Mouse (Mus musculus) stomach, postnatal 0 days (tissue): ENCODE measurements around the gene Tlr7. TPM values are rescaled to one million over a fixed set of nuclear protein-coding genes. Genes with fewer than 3 reads are reported as not detected.

Experiments used
- ATAC-seq: fragments of 200-750 bp; cut with Nextera tagmentation; 2 replicates; pipeline ENCODE4 v1.8.0; 2017; ENCODE audit not compliant: low FRiP score, low TSS enrichment
- DNase-seq: peaks from one replicate; pipeline ENCODE4 v3.0.0-alpha.2; 2016; ENCODE audit warnings: low spot score
- H3K27ac ChIP-seq: fragments of 300-500 bp; sonication (generic); replicated peaks from 2 replicates; pipeline ENCODE4 v1.5.1; 2014; ENCODE audit warnings: mild to moderate bottlenecking, control low read depth
- H3K27me3 ChIP-seq: fragments of 300-500 bp; sonication (generic); 2 replicates; pipeline ENCODE4 v1.6.1; 2014; ENCODE audit warnings: low read length; ENCODE audit not compliant: control insufficient read depth, insufficient read depth
- H3K36me3 ChIP-seq: fragments of 300-500 bp; sonication (generic); 2 replicates; pipeline ENCODE4 v1.6.1; 2014; ENCODE audit warnings: low read length, mixed read lengths; ENCODE audit not compliant: control insufficient read depth, insufficient read depth
- H3K4me1 ChIP-seq: fragments of 300-500 bp; sonication (generic); replicated peaks from 2 replicates; pipeline ENCODE4 v1.6.1; 2014; ENCODE audit warnings: antibody characterized with exemption; ENCODE audit not compliant: control insufficient read depth, insufficient read depth
- H3K4me2 ChIP-seq: fragments of 300-500 bp; sonication (generic); replicated peaks from 2 replicates; pipeline ENCODE4 v1.6.1; 2014; ENCODE audit warnings: low read depth, mild to moderate bottlenecking, control low read depth, moderate library complexity
- H3K4me3 ChIP-seq: fragments of 300-500 bp; sonication (generic); 2 replicates; pipeline ENCODE4 v1.5.1; 2014; ENCODE audit warnings: low read depth, low read length, control low read depth
- H3K9ac ChIP-seq: fragments of 300-500 bp; sonication (generic); 2 replicates; pipeline ENCODE4 v1.6.1; 2014; ENCODE audit warnings: mild to moderate bottlenecking, low read length, control low read depth, mixed read lengths
- H3K9me3 ChIP-seq: fragments of 300-500 bp; sonication (generic); 2 replicates; pipeline ENCODE4 v1.6.1; 2016; ENCODE audit warnings: low read length; ENCODE audit not compliant: control insufficient read depth
- CTCF ChIP-seq: IDR thresholded peaks from 2 replicates; pipeline ENCODE4 v1.5.1; 2016; ENCODE audit warnings: antibody characterized with exemption, low read depth, mild to moderate bottlenecking, moderate library complexity
- EP300 ChIP-seq: optimal IDR thresholded peaks from 2 replicates; pipeline ENCODE3; 2016; ENCODE audit warnings: antibody characterized with exemption
- WGBS: fragments of 180-500 bp; shearing (Covaris S2); extraction: QIAGEN DNeasy Blood & Tissue Kit; methylation state at CpG from one replicate; pipeline ENCODE4 v1.1.7; 2014; 5-methylcytosine and 5-hydroxymethylcytosine counted together
- polyA plus RNA-seq: library from polyadenylated mRNA; unstranded; fragments of >200 nt; fragmentation: Nextera tagmentation; extraction: Ambion mirVana; gene quantifications from 2 replicates; pipeline ENCODE4 v1.2.1, GENCODE M21; 2015

Tlr7 gene
- polyA plus RNA-seq, 1 experiment from 2014 or later, result 0.78 TPM

DNA sequence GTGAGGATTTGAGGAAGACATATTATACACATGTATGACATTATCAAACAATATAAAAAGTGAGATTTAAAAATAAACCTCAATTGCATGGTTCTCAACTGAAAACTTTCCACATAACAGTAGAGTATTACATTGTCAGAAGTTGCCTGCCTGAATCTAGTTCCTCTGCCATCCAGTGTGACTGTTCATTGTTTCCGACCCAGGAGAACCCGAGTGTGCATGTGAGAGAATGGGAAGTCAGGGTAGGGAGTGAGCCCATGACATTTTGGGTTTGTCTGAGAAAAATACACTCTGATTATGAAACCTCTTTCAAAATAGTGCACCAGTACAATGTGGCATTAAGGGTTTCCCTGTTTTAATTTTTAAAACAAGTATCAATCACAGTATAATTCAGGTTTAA is 23.3 kb upstream of the Tlr7 start:
- Histone ChIP-seq H3K27me3 (no peaks in the 10 kb centered on the region), H3K4me3 (no peak overlapping the region), H3K9me3 (no peaks in the 10 kb centered on the region), H3K36me3 (no peaks in the 10 kb centered on the region), H3K9ac (no peak overlapping the region), H3K4me1 (no peaks in the 10 kb centered on the region), H3K4me2 (no peak overlapping the region), H3K27ac (no peak overlapping the region)
- WGBS, result 85% methylated on average over 2 of the region's 2 CpGs
- DNase-seq (no peak), ATAC-seq (no peak)
- TF ChIP-seq EP300, result no peak
- no peak for TF ChIP-seq CTCF

DNA sequence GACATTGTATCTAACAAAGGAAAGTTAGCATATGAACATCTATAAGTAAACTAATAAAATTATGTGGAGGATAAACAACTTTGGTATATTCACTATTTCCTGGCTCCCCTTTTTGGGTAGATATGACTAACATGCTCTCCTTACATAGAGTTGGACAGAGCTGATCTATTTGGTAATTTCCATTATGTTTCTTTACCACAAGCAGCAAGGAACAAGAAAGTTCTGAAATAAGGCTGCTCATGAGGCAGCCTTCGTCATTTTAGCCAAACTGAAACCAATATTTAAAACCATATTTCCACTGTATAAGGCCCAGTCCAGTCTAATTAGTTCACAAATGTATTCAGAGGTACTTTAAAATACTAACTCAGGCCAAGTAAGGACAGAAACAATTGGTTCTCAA is 16.1 kb upstream of the Tlr7 start:
- H3K9ac ChIP-seq, result no peak overlapping the region
- H3K27me3 ChIP-seq, result no peaks in the 10 kb centered on the region
- ATAC-seq (no peak), DNase-seq (no peak)
- TF ChIP-seq CTCF, result no peak
- no peak for TF ChIP-seq EP300
- H3K4me2 ChIP-seq, result no peak overlapping the region
- WGBS, result 97% methylated on average over 1 of the region's 1 CpGs
- no peak overlapping the region for H3K4me3 ChIP-seq
- no peaks in the 10 kb centered on the region for H3K9me3 ChIP-seq
- H3K36me3 ChIP-seq, result no peaks in the 10 kb centered on the region
- H3K4me1 ChIP-seq, result no peaks in the 10 kb centered on the region
- no peak overlapping the region for H3K27ac ChIP-seq

- H3K4me1 ChIP-seq, result no peaks in the 10 kb centered on the region
- H3K9ac ChIP-seq, result no peak overlapping the region
- 68% methylated on average over 1 of the region's 1 CpGs for WGBS
- no peak for DNase-seq
- H3K36me3 ChIP-seq, result no peaks in the 10 kb centered on the region
- no peaks in the 10 kb centered on the region for H3K27me3 ChIP-seq
- H3K27ac ChIP-seq, result no peak overlapping the region
- no peak for ATAC-seq
- no peak overlapping the region for H3K4me3 ChIP-seq
- H3K9me3 ChIP-seq, result no peaks in the 10 kb centered on the region
- no peak for TF ChIP-seq EP300
- no peak for TF ChIP-seq CTCF
- H3K4me2 ChIP-seq, result no peak overlapping the region
Observed at GRCm38 (mm10) chrX:167344356-167344755, 14.0 kb upstream of the Tlr7 start.

DNA sequence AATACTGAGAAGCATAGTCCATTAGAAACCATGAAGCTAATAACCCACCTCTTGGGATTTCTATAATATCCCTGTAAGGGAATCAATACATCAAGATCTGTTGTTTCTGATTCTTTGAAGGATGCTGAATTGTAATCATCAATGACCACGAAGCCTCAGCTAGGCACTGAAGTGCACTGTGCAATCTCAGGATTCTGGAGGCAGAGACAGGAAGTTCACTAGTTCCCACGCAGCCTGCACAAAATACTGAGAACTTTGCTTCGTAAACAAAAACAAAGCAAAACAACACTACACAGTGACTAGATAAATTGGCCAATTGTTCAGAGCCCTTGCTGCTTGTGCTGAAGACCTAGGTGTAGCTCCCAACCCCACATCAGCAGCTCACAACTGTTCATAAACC is 11.5 kb upstream of the Tlr7 start:
- H3K4me1 ChIP-seq, result no peaks in the 10 kb centered on the region
- no peak overlapping the region for H3K27ac ChIP-seq
- no peak overlapping the region for H3K4me3 ChIP-seq
- no peak overlapping the region for H3K9ac ChIP-seq
- no peaks in the 10 kb centered on the region for H3K9me3 ChIP-seq
- no peaks in the 10 kb centered on the region for H3K27me3 ChIP-seq
- ATAC-seq (no peak), DNase-seq (no peak)
- WGBS, result 76% methylated on average over 3 of the region's 3 CpGs
- TF ChIP-seq EP300, result no peak
- no peak for TF ChIP-seq CTCF
- H3K36me3 ChIP-seq, result no peaks in the 10 kb centered on the region
- no peak overlapping the region for H3K4me2 ChIP-seq

- ATAC-seq (no peak), DNase-seq (no peak)
- no peak for TF ChIP-seq EP300
- no peak for TF ChIP-seq CTCF
- H3K27ac ChIP-seq, result no peak overlapping the region
- no peak overlapping the region for H3K9ac ChIP-seq
- no peaks in the 10 kb centered on the region for H3K4me1 ChIP-seq
- 87% methylated on average over 2 of the region's 2 CpGs for WGBS
- H3K4me3 ChIP-seq, result no peak overlapping the region
- no peaks in the 10 kb centered on the region for H3K27me3 ChIP-seq
- H3K4me2 ChIP-seq, result no peak overlapping the region
- no peaks in the 10 kb centered on the region for H3K36me3 ChIP-seq
- no peaks in the 10 kb centered on the region for H3K9me3 ChIP-seq
Observed at GRCm38 (mm10) chrX:167340190-167340589, 9.8 kb upstream of the Tlr7 start.

DNA sequence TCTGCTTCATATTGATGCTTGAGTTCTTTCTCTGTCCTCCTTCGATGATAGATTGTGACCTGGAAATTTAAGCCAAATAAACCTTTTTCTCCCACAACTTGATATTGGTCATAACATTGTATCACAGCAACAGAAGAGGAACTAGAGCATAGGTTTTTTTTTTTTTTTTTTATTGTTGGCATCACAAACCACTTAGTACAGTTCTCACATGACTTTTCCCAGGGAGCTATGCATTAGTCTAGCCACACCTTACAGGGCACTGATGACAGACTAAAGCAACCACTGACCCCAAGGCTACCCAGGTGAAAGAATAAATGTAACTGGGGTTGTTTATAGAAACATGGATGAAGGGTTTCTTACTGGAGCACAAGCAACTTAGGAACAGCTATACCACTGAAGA is 7.6 kb upstream of the Tlr7 start:
- 83% methylated on average over 1 of the region's 1 CpGs for WGBS
- Histone ChIP-seq H3K4me2 (no peak overlapping the region), H3K4me3 (no peak overlapping the region), H3K9me3 (no peaks in the 10 kb centered on the region), H3K36me3 (no peaks in the 10 kb centered on the region), H3K27me3 (no peaks in the 10 kb centered on the region), H3K4me1 (no peaks in the 10 kb centered on the region), H3K9ac (no peak overlapping the region), H3K27ac (no peak overlapping the region)
- TF ChIP-seq CTCF (no peak), EP300 (no peak)
- ATAC-seq, result no peak
- no peak for DNase-seq
